Mouse (Mus musculus) liver, embryonic 16.5 days (tissue): ENCODE data around the gene Ece1. TPM values are rescaled to one million over a fixed set of nuclear protein-coding genes. Genes with fewer than 3 reads are reported as not detected.

ENCODE experiments used
- ATAC-seq: fragments of 200-750 bp; cut with Nextera tagmentation; 2 replicates; pipeline ENCODE4 v1.8.0; 2017; ENCODE audit warnings: low read depth, mild to moderate bottlenecking, moderate number of reproducible peaks, moderate library complexity
- H3K27ac ChIP-seq: fragments of 300-500 bp; sonication (generic); 2 replicates; pipeline ENCODE4 v1.5.1; 2014; ENCODE audit warnings: mild to moderate bottlenecking, low read length
- H3K27me3 ChIP-seq: fragments of 300-500 bp; sonication (generic); 2 replicates; pipeline ENCODE4 v1.6.1; 2014; ENCODE audit warnings: low read depth, low read length, mixed read lengths; ENCODE audit not compliant: control insufficient read depth, insufficient read depth
- H3K36me3 ChIP-seq: fragments of 300-500 bp; sonication (generic); 2 replicates; pipeline ENCODE4 v1.6.1; 2014; ENCODE audit warnings: mild to moderate bottlenecking; ENCODE audit not compliant: control insufficient read depth, insufficient read depth
- H3K4me1 ChIP-seq: fragments of 300-500 bp; sonication (generic); 2 replicates; pipeline ENCODE4 v1.6.1; 2014; ENCODE audit warnings: low read depth, low read length, mixed read lengths; ENCODE audit not compliant: control insufficient read depth
- H3K4me2 ChIP-seq: fragments of 300-500 bp; sonication (generic); 2 replicates; pipeline ENCODE4 v1.6.1; 2014; ENCODE audit warnings: low read depth, low read length, mixed read lengths
- H3K4me3 ChIP-seq: fragments of 300-500 bp; sonication (generic); 2 replicates; pipeline ENCODE4 v1.5.1; 2014; ENCODE audit warnings: low read depth, mild to moderate bottlenecking, low read length
- H3K9ac ChIP-seq: fragments of 300-500 bp; sonication (generic); 2 replicates; pipeline ENCODE4 v1.6.1; 2014; ENCODE audit warnings: low read depth, low read length
- H3K9me3 ChIP-seq: fragments of 300-500 bp; sonication (generic); replicated peaks from 2 replicates; pipeline ENCODE4 v1.6.1; 2016; ENCODE audit warnings: low read length; ENCODE audit not compliant: control insufficient read depth
- WGBS: fragments of 180-500 bp; shearing (Covaris S2); extraction: QIAGEN DNeasy Blood & Tissue Kit; methylation state at CpG from one replicate; pipeline ENCODE4 v1.1.7; 2014; ENCODE audit not compliant: insufficient replicate concordance; 5-methylcytosine and 5-hydroxymethylcytosine counted together
- polyA plus RNA-seq: library from polyadenylated mRNA; unstranded; fragments of >200 nt; fragmentation: Nextera tagmentation; extraction: Ambion mirVana; gene quantifications from 2 replicates; pipeline ENCODE4 v1.2.1, GENCODE M21; 2015

Ece1 gene
- polyA plus RNA-seq, 1 experiment from 2014 or later: 23.4 TPM

DNA sequence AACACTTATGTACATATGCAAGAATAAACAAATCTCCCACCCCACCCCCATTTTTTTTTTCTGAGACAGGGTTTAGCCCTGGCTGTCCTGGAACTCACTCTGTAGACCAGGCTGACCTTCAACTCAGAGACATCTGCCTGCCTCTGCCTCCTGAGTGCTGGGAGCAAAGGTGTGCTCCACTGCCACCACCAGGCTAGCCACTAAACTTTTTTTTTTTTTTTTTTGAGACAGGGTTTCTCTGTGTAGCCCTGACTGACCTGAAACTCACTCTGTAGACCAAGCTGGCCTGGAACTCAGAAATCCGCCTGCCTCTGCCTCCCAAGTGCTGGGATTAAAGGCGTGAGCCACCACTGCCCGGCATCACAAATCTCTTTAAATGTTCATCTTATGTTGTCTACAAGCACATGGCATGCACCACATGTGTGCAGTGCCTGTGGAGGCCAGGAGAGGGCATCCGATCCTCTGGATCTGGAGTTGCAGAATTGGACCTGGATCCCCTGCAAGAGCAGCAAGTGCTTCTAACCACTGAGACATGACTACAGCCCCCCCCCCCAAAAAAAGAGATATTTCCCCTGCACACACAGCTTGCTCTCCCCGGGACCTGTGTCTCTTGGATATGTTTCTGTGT, 48.5 kb downstream of the Ece1 start:
- H3K4me2 ChIP-seq: no peak overlapping the region
- no peak overlapping the region for H3K4me3 ChIP-seq
- peaks cover 17% of the 10 kb centered on the region for H3K4me1 ChIP-seq
- no peaks in the 10 kb centered on the region for H3K36me3 ChIP-seq
- no peak overlapping the region for H3K27ac ChIP-seq
- no peak overlapping the region for H3K9ac ChIP-seq
- no peaks in the 10 kb centered on the region for H3K9me3 ChIP-seq
- H3K27me3 ChIP-seq: no peaks in the 10 kb centered on the region; the same call in 1 of the 2 replicates
- no peak for ATAC-seq
- WGBS: 69% methylated on average over 5 of the region's 5 CpGs

DNA sequence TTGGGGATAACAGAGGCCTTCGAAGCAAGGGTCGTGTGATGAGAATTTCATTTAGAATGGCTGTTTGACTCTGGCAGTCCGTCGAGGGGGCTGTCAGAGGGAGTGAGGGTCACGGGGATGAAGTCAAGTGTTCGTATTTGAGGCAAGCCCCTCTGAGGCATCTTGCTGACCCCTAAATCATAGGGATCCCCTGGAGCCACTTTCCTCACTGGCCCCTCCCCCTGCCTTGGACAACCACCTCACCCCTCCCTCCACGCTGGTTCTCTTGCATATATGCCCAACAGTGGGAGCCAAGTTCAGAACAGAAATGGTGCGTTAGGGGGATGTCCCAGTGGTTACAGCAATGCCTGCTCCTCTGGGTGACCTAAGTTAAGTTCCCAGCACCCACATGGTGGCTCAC, 49.6 kb downstream of the Ece1 start:
- H3K27ac ChIP-seq: no peak overlapping the region
- H3K9ac ChIP-seq: no peak overlapping the region
- H3K9me3 ChIP-seq: no peaks in the 10 kb centered on the region
- H3K27me3 ChIP-seq: no peaks in the 10 kb centered on the region; the same call in 1 of the 2 replicates
- 75% methylated on average over 8 of the region's 8 CpGs for WGBS
- H3K4me1 ChIP-seq: peaks cover 17% of the 10 kb centered on the region
- H3K4me3 ChIP-seq: no peak overlapping the region
- no peak for ATAC-seq
- no peaks in the 10 kb centered on the region for H3K36me3 ChIP-seq
- no peak overlapping the region for H3K4me2 ChIP-seq

DNA sequence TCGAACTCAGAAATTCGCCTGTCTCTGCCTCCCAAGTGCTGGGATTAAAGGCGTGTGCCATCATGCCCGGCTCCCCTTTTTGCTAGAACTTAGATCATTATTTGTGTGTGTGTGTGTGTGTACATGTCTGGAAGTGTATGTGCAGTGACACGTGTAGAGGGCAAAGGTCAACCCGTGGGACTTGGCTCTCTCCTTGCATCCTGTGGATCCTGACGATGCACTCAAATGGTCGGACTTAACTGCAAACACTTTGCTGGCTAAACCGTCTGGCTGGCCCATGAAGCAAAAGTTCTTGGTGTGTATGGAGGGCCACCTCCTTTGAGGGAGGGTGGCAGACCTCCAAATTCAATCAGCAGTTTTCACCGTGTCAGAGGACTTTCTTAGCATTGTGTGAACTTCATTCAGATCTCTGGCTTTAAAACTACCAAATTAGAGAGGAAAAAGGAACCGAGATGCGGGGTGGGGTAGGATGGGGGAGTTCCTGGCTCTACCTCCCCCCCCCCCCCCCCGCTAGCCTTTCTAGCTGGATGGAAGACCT, 50.8 kb downstream of the Ece1 start:
- WGBS: 42% methylated on average over 12 of the region's 13 CpGs
- no peak for ATAC-seq
- H3K4me3 ChIP-seq: peak overlapping the region; percentile 57
- no peak overlapping the region for H3K27ac ChIP-seq
- peaks cover 17% of the 10 kb centered on the region for H3K4me1 ChIP-seq
- H3K4me2 ChIP-seq: peak overlapping the region; percentile 83
- no peak overlapping the region; the same call in 1 of the 2 replicates for H3K9ac ChIP-seq
- H3K9me3 ChIP-seq: no peaks in the 10 kb centered on the region
- H3K27me3 ChIP-seq: no peaks in the 10 kb centered on the region; the same call in 1 of the 2 replicates
- no peaks in the 10 kb centered on the region for H3K36me3 ChIP-seq

DNA sequence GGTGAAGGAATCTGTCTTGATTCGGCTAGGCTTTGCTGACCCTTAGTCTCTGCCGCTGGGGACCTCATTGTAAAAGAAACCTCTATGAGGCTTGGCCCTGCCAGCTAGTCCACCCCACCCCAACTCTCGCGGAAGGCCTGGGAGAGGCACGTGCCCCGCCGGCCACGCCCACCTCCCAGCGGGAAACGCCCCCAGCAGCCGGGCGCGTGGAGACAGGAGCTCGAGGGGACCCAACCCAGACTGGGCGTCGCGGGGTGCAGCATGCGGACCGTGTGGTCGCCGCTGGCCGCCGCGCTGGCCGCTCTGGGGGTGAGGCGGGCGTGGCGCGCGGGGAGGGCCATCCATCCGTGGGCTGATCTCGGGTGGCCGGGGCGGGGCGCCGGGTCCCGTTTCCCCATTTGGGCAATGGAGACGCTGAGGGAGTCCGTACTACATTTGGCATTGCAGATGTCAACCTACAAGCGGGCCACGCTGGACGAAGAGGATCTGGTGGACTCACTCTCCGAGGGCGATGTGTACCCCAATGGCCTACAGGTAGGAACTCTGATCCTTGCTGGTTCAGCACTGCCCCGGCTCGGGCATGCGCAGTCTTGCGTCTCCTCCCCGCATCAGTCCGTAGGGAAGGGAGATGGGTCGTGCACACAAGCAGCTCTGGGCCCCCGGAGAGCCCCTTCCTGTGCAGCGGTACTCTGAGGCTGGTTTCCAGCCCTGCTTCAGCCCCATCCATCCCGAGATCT, 51.5 kb downstream of the Ece1 start:
- no peak overlapping the region for H3K27ac ChIP-seq

DNA sequence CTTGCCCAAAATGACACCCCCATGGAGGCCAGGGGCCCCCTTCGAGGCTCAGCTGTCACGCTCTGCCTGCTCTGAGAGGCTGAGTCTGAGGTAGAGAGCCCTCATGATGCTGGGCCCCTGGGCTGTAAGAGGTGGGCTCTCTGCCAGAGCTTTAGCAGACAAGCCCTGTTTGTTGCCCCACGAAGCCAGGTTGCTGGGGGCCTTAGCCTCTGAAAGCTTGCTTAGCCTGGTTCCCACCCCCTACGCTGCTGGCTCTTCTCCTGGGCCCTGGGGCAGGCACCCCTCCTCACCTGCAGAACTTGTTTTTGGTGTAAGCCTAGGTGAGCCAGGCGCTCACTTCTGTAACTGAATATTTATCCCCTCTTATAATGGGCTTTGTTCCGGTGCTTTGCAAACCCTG, 55.6 kb downstream of the Ece1 start:
- H3K27me3 ChIP-seq: no peaks in the 10 kb centered on the region
- no peaks in the 10 kb centered on the region for H3K9me3 ChIP-seq
- no peaks in the 10 kb centered on the region for H3K36me3 ChIP-seq
- peaks cover 17% of the 10 kb centered on the region for H3K4me1 ChIP-seq
- no peak overlapping the region for H3K9ac ChIP-seq
- no peak for ATAC-seq
- H3K27ac ChIP-seq: no peak overlapping the region
- 81% methylated on average over 6 of the region's 6 CpGs for WGBS
- H3K4me3 ChIP-seq: no peak overlapping the region
- no peak overlapping the region for H3K4me2 ChIP-seq

More for the DNA sequence above, 51.5 kb downstream of the Ece1 start:
- Histone ChIP-seq H3K36me3 (no peaks in the 10 kb centered on the region), H3K4me1 (peaks cover 17% of the 10 kb centered on the region), H3K9me3 (no peaks in the 10 kb centered on the region), H3K9ac (peak overlapping the region; percentile 45; the same call in 1 of the 2 replicates), H3K4me2 (peak overlapping the region; percentile 83), H3K27me3 (no peaks in the 10 kb centered on the region; the same call in 1 of the 2 replicates), H3K4me3 (peak overlapping the region; percentile 57)
- 2% methylated on average over 54 of the region's 54 CpGs for WGBS
- ATAC-seq: peak; percentile 87

DNA sequence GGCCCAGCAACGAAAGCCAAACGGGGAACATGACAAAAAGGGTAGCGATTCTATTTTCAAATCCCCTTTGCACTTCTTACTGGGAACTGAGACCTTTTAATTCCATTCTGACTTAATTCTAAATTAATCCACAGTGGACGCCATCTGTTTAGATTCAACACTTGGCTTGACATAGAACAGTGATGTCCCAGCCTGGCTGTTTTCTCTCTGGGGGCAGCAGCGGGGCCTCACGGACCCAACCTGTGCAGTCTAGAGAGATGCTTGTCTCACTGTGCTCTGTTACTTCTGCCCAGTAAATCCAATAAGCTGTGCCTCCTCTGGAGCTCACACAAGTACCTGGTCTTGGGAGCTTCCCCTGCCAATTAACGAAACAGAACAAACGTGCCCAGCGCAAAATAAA, 56.5 kb downstream of the Ece1 start:
- H3K4me1 ChIP-seq: peaks cover 8% of the 10 kb centered on the region
- WGBS: 76% methylated on average over 9 of the region's 9 CpGs
- H3K4me3 ChIP-seq: no peak overlapping the region
- no peaks in the 10 kb centered on the region for H3K36me3 ChIP-seq
- no peak for ATAC-seq
- no peak overlapping the region for H3K4me2 ChIP-seq
- no peak overlapping the region for H3K27ac ChIP-seq
- H3K27me3 ChIP-seq: no peaks in the 10 kb centered on the region
- H3K9ac ChIP-seq: no peak overlapping the region
- H3K9me3 ChIP-seq: no peaks in the 10 kb centered on the region

DNA sequence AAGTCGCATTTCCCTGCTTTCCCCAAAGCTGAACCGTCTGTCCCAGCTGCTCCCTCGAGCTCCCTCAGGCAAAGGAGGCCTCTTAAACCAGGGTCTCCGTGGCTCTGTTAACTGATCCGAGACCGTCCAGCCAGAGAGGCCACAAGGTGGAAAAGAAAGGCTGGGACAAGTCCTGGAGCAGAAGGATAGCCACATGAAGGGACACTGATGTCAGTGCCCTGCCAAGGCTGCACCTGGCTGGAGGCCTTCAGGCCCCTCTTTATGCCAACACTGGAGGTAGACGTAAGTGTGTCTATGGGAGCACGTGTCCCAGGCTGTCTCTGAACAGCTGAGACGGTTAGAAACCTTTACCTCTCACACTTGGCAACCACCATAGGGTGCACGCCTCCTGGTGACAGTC, 57.1 kb downstream of the Ece1 start:
- Histone ChIP-seq H3K36me3 (no peaks in the 10 kb centered on the region), H3K9ac (no peak overlapping the region), H3K27ac (no peak overlapping the region), H3K4me3 (no peak overlapping the region), H3K27me3 (no peaks in the 10 kb centered on the region), H3K9me3 (no peaks in the 10 kb centered on the region), H3K4me2 (no peak overlapping the region), H3K4me1 (peaks cover 2% of the 10 kb centered on the region; the same call in 1 of the 2 replicates)
- no peak for ATAC-seq
- WGBS: 62% methylated on average over 10 of the region's 10 CpGs

DNA sequence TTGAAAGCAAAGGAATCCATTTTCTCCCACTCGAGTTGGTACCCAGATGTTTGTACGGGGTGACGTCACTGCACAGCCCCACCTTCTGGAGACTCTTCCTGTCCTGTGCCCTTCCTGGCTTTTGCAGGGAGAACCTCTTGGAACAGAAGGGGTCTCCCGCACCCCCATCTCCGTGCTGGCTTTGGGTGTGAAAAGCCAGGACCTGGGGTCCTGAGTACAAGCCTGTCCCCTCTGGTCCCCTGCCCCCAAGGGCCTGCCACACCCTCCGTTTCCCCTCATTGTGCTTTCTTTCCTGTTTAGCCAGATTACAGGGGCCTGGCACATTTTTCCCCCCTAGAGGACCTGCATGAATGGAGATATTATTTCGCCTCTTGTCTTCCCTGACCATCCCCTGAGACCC, 58.0 kb downstream of the Ece1 start:
- Histone ChIP-seq H3K4me2 (no peak overlapping the region), H3K4me3 (no peak overlapping the region), H3K36me3 (no peaks in the 10 kb centered on the region), H3K4me1 (no peaks in the 10 kb centered on the region), H3K27me3 (no peaks in the 10 kb centered on the region), H3K9me3 (no peaks in the 10 kb centered on the region), H3K27ac (peak overlapping the region; percentile 31; the same call in 1 of the 2 replicates), H3K9ac (no peak overlapping the region)
- 0 out of 2 replicates have a peak, but pooled peaks have one; percentile 25 for ATAC-seq
- WGBS: 23% methylated on average over 7 of the region's 7 CpGs

DNA sequence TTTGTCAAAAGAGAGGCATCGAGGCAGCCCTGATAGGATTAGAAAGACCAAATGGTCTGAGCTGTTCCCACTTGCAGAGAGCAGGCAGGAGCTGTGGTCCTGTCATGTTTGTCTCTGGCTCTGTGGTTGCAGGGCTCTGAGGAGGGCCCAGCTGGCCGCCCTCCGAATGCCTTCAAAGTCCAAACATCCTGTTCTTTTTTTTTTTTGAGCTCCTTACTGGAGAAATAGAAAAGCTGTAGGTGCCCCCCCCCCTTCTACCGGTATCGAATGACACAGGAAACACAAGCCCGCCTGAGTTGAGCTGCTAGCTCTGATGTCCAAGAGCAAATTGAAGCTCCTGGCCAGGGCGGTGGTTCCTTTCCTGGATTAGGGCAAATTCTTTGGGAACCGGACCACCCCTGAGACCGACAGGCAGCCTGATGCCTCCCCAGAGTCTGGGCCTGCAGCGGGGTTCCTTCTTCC, 58.5 kb downstream of the Ece1 start:
- 33% methylated on average over 10 of the region's 10 CpGs for WGBS
- Histone ChIP-seq H3K4me2 (no peak overlapping the region), H3K27ac (peak overlapping the region; percentile 40; the same call in 1 of the 2 replicates), H3K9ac (no peak overlapping the region), H3K36me3 (no peaks in the 10 kb centered on the region), H3K4me1 (no peaks in the 10 kb centered on the region), H3K9me3 (no peaks in the 10 kb centered on the region), H3K27me3 (no peaks in the 10 kb centered on the region), H3K4me3 (no peak overlapping the region)
- no peak for ATAC-seq
